Mouse (Mus musculus): ENCODE results near the gene Ezh1.
A peak's percentile ranks its signal among the peaks of the same experiment; 100 is the strongest.

Gene Ezh1

GRCm38 (mm10) chr11:101199555-101199954 lies 26.7 kb downstream of the Ezh1 start:
- no peak for DNase-seq

GRCm38 (mm10) chr11:101196175-101196574 lies 30.1 kb downstream of the Ezh1 start:
- DNase-seq: no peak

- DNase-seq: peak; percentile 9
These were observed 30.7 kb downstream of the Ezh1 start for GRCm38 (mm10) chr11:101195571-101195970.

- peak; percentile 8 for DNase-seq
These were observed 31.2 kb downstream of the Ezh1 start for GRCm38 (mm10) chr11:101195101-101195500.

- no peak for DNase-seq
These were observed 31.6 kb downstream of the Ezh1 start for GRCm38 (mm10) chr11:101194643-101195042.

GRCm38 (mm10) chr11:101194137-101194536 lies 32.1 kb downstream of the Ezh1 start:
- DNase-seq: peak; percentile 28

GRCm38 (mm10) chr11:101193076-101193475 lies 33.2 kb downstream of the Ezh1 start:
- peak; percentile 32 for DNase-seq

GRCm38 (mm10) chr11:101192646-101193045 lies 33.6 kb downstream of the Ezh1 start:
- DNase-seq: peak; percentile 53

GRCm38 (mm10) chr11:101191919-101192470 lies 34.3 kb downstream of the Ezh1 start:
- peak; percentile 41 for DNase-seq

GRCm38 (mm10) chr11:101190913-101191907 lies 35.1 kb downstream of the Ezh1 start:
- peak; percentile 53 for DNase-seq

GRCm38 (mm10) chr11:101190181-101190912 lies 35.9 kb downstream of the Ezh1 start:
- DNase-seq: peak; percentile 47

GRCm38 (mm10) chr11:101189495-101190180 lies 36.6 kb downstream of the Ezh1 start:
- peak; percentile 89 for DNase-seq

- DNase-seq: peak; percentile 89
These were observed 38.0 kb downstream of the Ezh1 start for GRCm38 (mm10) chr11:101188166-101188805.

- DNase-seq: peak; percentile 25
These were observed 38.7 kb downstream of the Ezh1 start for GRCm38 (mm10) chr11:101187541-101187940.

- peak; percentile 66 for DNase-seq
These were observed 39.6 kb downstream of the Ezh1 start for GRCm38 (mm10) chr11:101186526-101187247.

GRCm38 (mm10) chr11:101185441-101185840 lies 40.8 kb downstream of the Ezh1 start:
- DNase-seq: peak; percentile 28

GRCm38 (mm10) chr11:101184984-101185383 lies 41.3 kb downstream of the Ezh1 start:
- peak; percentile 32 for DNase-seq

GRCm38 (mm10) chr11:101182771-101183517 lies 43.3 kb downstream of the Ezh1 start:
- no peak for DNase-seq

- no peak for DNase-seq
These were observed 44.3 kb downstream of the Ezh1 start for GRCm38 (mm10) chr11:101181961-101182360.

Data from cerebellum, adult 11 months (tissue).